Mouse (Mus musculus) embryonic facial prominence, embryonic 11.5 days (tissue): Measurements from ENCODE around the gene Pemt. TPM values are rescaled to one million over a fixed set of nuclear protein-coding genes. Genes with fewer than 3 reads are reported as not detected.

Experiments
- ATAC-seq: fragments of 200-750 bp; cut with Nextera tagmentation; replicated peaks from 2 replicates; pipeline ENCODE4 v1.8.0; 2017; ENCODE audit warnings: low read depth; ENCODE audit not compliant: insufficient number of reproducible peaks, low FRiP score, low TSS enrichment
- DNase-seq: peaks from one replicate; pipeline ENCODE4 v3.0.0-alpha.2; 2015; ENCODE audit warnings: low spot score
- H3K27ac ChIP-seq: fragments of 300-500 bp; sonication (generic); replicated peaks from 2 replicates; pipeline ENCODE4 v1.5.1; 2014; ENCODE audit warnings: mild to moderate bottlenecking, low read depth, low read length, control low read depth
- H3K27me3 ChIP-seq: fragments of 300-500 bp; sonication (generic); 2 replicates; pipeline ENCODE4 v1.6.1; 2014; ENCODE audit warnings: mild to moderate bottlenecking, low read length, moderate library complexity, mixed read lengths; ENCODE audit not compliant: control insufficient read depth, insufficient read depth
- H3K36me3 ChIP-seq: fragments of 300-500 bp; sonication (generic); replicated peaks from 2 replicates; pipeline ENCODE4 v1.6.1; 2014; ENCODE audit warnings: low read depth, mild to moderate bottlenecking, low read length, moderate library complexity, mixed read lengths; ENCODE audit not compliant: control insufficient read depth, insufficient read depth
- H3K4me1 ChIP-seq: fragments of 300-500 bp; sonication (generic); 2 replicates; pipeline ENCODE4 v1.6.1; 2014; ENCODE audit warnings: low read length, mixed read lengths; ENCODE audit not compliant: control insufficient read depth, insufficient read depth
- H3K4me2 ChIP-seq: fragments of 300-500 bp; sonication (generic); 2 replicates; pipeline ENCODE4 v1.6.1; 2014; ENCODE audit warnings: low read depth, mild to moderate bottlenecking, control low read depth, low read length, moderate library complexity
- H3K4me3 ChIP-seq: fragments of 300-500 bp; sonication (generic); 2 replicates; pipeline ENCODE4 v1.5.1; 2014; ENCODE audit warnings: low read depth, low read length, control low read depth
- H3K9ac ChIP-seq: fragments of 300-500 bp; sonication (generic); replicated peaks from 2 replicates; pipeline ENCODE4 v1.6.1; 2014; ENCODE audit warnings: mild to moderate bottlenecking, control low read depth, low read length
- H3K9me3 ChIP-seq: fragments of 300-500 bp; sonication (generic); replicated peaks from 2 replicates; pipeline ENCODE4 v1.6.1; 2016; ENCODE audit warnings: mild to moderate bottlenecking, low read length, inconsistent platforms, mixed read lengths; ENCODE audit not compliant: control insufficient read depth
- WGBS: fragments of 180-500 bp; shearing (Covaris S2); extraction: QIAGEN DNeasy Blood & Tissue Kit; methylation state at CpG from one replicate; pipeline ENCODE4 v1.1.7; 2014; 5-methylcytosine and 5-hydroxymethylcytosine counted together
- polyA plus RNA-seq: library from polyadenylated mRNA; unstranded; fragments of >200 nt; fragmentation: Nextera tagmentation; extraction: Ambion mirVana; gene quantifications from 2 replicates; pipeline ENCODE4 v1.2.1, GENCODE M21; 2014

Gene Pemt
- polyA plus RNA-seq: 6.1 and 7.3 TPM in 2 replicates

- H3K4me3 ChIP-seq: peak within 1 kb of the TSS; percentile 50
- no peaks in the 10 kb centered on the region for H3K9me3 ChIP-seq
- H3K4me1 ChIP-seq: no peaks in the 10 kb centered on the region
- ATAC-seq (peak; percentile 97), DNase-seq (peak; percentile 98)
- no peaks in the 10 kb centered on the region for H3K36me3 ChIP-seq
- H3K9ac ChIP-seq: peak within 1 kb of the TSS; percentile 66
- WGBS: under 1% methylated on average over 44 of the region's 44 CpGs
- no peaks in the 10 kb centered on the region for H3K27me3 ChIP-seq
- H3K4me2 ChIP-seq: peak within 1 kb of the TSS; percentile 52
- 0 out of 2 replicates have a peak within 1 kb of the TSS, but pooled peaks have one; percentile 44 for H3K27ac ChIP-seq
Observed at GRCm38 (mm10) chr11:60046058-60046735, at the start of gene Pemt. Pemt (minus strand) TSS chr11:60046489.

GRCm38 (mm10) chr11:60094909-60095810 lies 48.9 kb upstream of the Pemt start:
- Histone ChIP-seq H3K36me3 (no peaks in the 10 kb centered on the region), H3K9me3 (no peaks in the 10 kb centered on the region), H3K4me2 (no peak overlapping the region), H3K4me1 (no peaks in the 10 kb centered on the region; the same call in 1 of the 2 replicates), H3K4me3 (no peak overlapping the region), H3K9ac (no peak overlapping the region), H3K27ac (0 out of 2 replicates have a peak overlapping the region, but pooled peaks have one; percentile 28), H3K27me3 (no peaks in the 10 kb centered on the region)
- DNase-seq: no peak
- whole genome bisulfite sequencing: 34% methylated on average over 9 of the region's 9 CpGs
- ATAC-seq: peak; percentile 30; the same call in 1 of the 2 replicates

- Histone ChIP-seq H3K36me3 (no peaks in the 10 kb centered on the region), H3K4me2 (no peak overlapping the region), H3K27ac (no peak overlapping the region), H3K9ac (0 out of 2 replicates have a peak overlapping the region, but pooled peaks have one; percentile 9), H3K27me3 (no peaks in the 10 kb centered on the region), H3K4me1 (no peaks in the 10 kb centered on the region; the same call in 1 of the 2 replicates), H3K4me3 (no peak overlapping the region), H3K9me3 (no peaks in the 10 kb centered on the region)
- WGBS: 38% methylated on average over 7 of the region's 7 CpGs
- DNase-seq (no peak), ATAC-seq (peak; percentile 52; the same call in 1 of the 2 replicates)
Observed at GRCm38 (mm10) chr11:60093984-60094587, 47.8 kb upstream of the Pemt start.

GRCm38 (mm10) chr11:60093227-60093626 lies 46.9 kb upstream of the Pemt start:
- Histone ChIP-seq H3K4me3 (no peak overlapping the region), H3K9ac (no peak overlapping the region), H3K9me3 (no peaks in the 10 kb centered on the region), H3K27ac (no peak overlapping the region), H3K36me3 (no peaks in the 10 kb centered on the region), H3K27me3 (no peaks in the 10 kb centered on the region), H3K4me2 (no peak overlapping the region), H3K4me1 (no peaks in the 10 kb centered on the region; the same call in 1 of the 2 replicates)
- ATAC-seq: no peak
- no peak for DNase-seq

GRCm38 (mm10) chr11:60091422-60091761 lies 45.1 kb upstream of the Pemt start:
- DNase-seq (no peak), ATAC-seq (no peak)
- no peak overlapping the region for H3K4me3 ChIP-seq
- H3K36me3 ChIP-seq: no peaks in the 10 kb centered on the region
- no peak overlapping the region for H3K9ac ChIP-seq
- H3K9me3 ChIP-seq: no peaks in the 10 kb centered on the region
- 69% methylated on average over 7 of the region's 7 CpGs for WGBS
- no peak overlapping the region for H3K27ac ChIP-seq
- H3K4me1 ChIP-seq: no peaks in the 10 kb centered on the region; the same call in 1 of the 2 replicates
- H3K4me2 ChIP-seq: no peak overlapping the region
- H3K27me3 ChIP-seq: no peaks in the 10 kb centered on the region

GRCm38 (mm10) chr11:60090696-60091421 lies 44.6 kb upstream of the Pemt start:
- 69% methylated on average over 5 of the region's 5 CpGs for WGBS
- Histone ChIP-seq H3K4me3 (no peak overlapping the region), H3K27me3 (no peaks in the 10 kb centered on the region), H3K4me1 (no peaks in the 10 kb centered on the region; the same call in 1 of the 2 replicates), H3K36me3 (no peaks in the 10 kb centered on the region), H3K9ac (no peak overlapping the region), H3K9me3 (no peaks in the 10 kb centered on the region), H3K4me2 (no peak overlapping the region), H3K27ac (no peak overlapping the region)
- DNase-seq (no peak), ATAC-seq (no peak)

GRCm38 (mm10) chr11:60088947-60089346 lies 42.7 kb upstream of the Pemt start:
- Histone ChIP-seq H3K9ac (no peak overlapping the region), H3K4me3 (no peak overlapping the region), H3K4me2 (no peak overlapping the region), H3K36me3 (no peaks in the 10 kb centered on the region), H3K4me1 (no peaks in the 10 kb centered on the region), H3K27me3 (no peaks in the 10 kb centered on the region), H3K9me3 (no peaks in the 10 kb centered on the region), H3K27ac (no peak overlapping the region)
- DNase-seq (peak; percentile 70), ATAC-seq (0 out of 2 replicates have a peak, but pooled peaks have one; percentile 27)
- 46% methylated on average over 4 of the region's 4 CpGs for WGBS
